Comparison of ENCODE assay signal across 9 mouse cellular contexts in genomic region chr11:117685461-117685860, GRCm38 (mm10). TPM values are rescaled to one million over a fixed set of nuclear protein-coding genes. Genes with fewer than 3 reads are reported as not detected.
DNase-seq lines count a peak whose midpoint lies in the region; TF ChIP-seq lines count a peak whose summit lies in the region.
"Had no signal": no experiment of that assay in that cellular context is flagged by ENCODE, and none has a peak within 500 bp of the region (broad histone marks: within the 10 kb centered on the region; RNA-seq: fewer than 3 reads in every experiment).

No protein-coding gene starts in this region.

- TF ChIP-seq EP300 in heart, adult 2 months (IDR thresholded peaks at IDR 0.05; ENCODE audit: insufficient read depth, low read depth, low read length): no peak

- TF ChIP-seq POLR2A in heart, adult 2 months (IDR thresholded peaks at IDR 0.05; ENCODE audit: insufficient read depth, low read depth, low read length): no peak

- no peak for TF ChIP-seq CTCF in heart, adult 2 months (IDR thresholded peaks at IDR 0.05)

- intact Hi-C loops in gastrocnemius, postnatal 14 days (cut with DNase I; ENCODE audit: low total_unique reads): no loop called here
- intact Hi-C loops in heart, postnatal 25 days (cut with DNase I): no loop called here
- intact Hi-C loops in heart, adult 2 months (cut with DNase I): no loop called here

- H3K4me1 ChIP-seq in heart, adult 2 months (ENCODE audit: control insufficient read depth, insufficient read depth, low read length): peaks cover 16% of the 10 kb centered on the region

- H3K27ac ChIP-seq in heart, adult 2 months: no peak overlapping the region; the same call in 1 of the 2 replicates
- H3K27ac ChIP-seq: embryonic facial prominence, embryonic 15.5 days had no signal

- H3K79me2 ChIP-seq in heart, adult 2 months (replicated peaks; ENCODE audit: control insufficient read depth, insufficient read depth, low read length): peaks cover 9% of the 10 kb centered on the region; the same call in 1 of the 2 replicates

- peak; percentile 22 for DNase-seq in layer of hippocampus, adult 11-12 months (ENCODE audit: low spot score)
- no peak for DNase-seq in layer of hippocampus, postnatal 10 days (ENCODE audit: low spot score in 2 of 2)
- DNase-seq in CD4-positive helper T cell, adult 2 months (ENCODE audit: low read depth, low spot score): peak; percentile 34
- peak; percentile 47 for DNase-seq in gastrocnemius, postnatal 14 days
- DNase-seq in kidney, postnatal 36 days: peak; percentile 55 to 82
- no peak for DNase-seq in retina, postnatal 1 day
- no peak for DNase-seq in heart, postnatal 25 days (ENCODE audit: low spot score)
- DNase-seq in heart, adult 2 months: no peak

- H3K36me3 ChIP-seq in heart, adult 2 months (ENCODE audit: control insufficient read depth, insufficient read depth, low read length): peaks cover 9% of the 10 kb centered on the region; the same call in 1 of the 2 replicates
- H3K36me3 ChIP-seq: embryonic facial prominence, embryonic 15.5 days had no signal

- no peaks in the 10 kb centered on the region for H3K27me3 ChIP-seq in heart, adult 2 months (ENCODE audit: control insufficient read depth, insufficient read depth, low read length)
- H3K27me3 ChIP-seq: embryonic facial prominence, embryonic 15.5 days had no signal

- no peak overlapping the region for H3K9ac ChIP-seq in heart, adult 2 months (ENCODE audit: low read depth, low read length)
- H3K9ac ChIP-seq: embryonic facial prominence, embryonic 15.5 days had no signal

- 29% methylated on average over 3 of the region's 3 CpGs for WGBS in heart, adult 2 months

- no peak overlapping the region for H3K4me3 ChIP-seq in heart, adult 2 months
- H3K4me3 ChIP-seq: embryonic facial prominence, embryonic 15.5 days had no signal

RNA-seq across cellular contexts. Expression of gene Tnrc6c, which starts 31.4 kb away (rescaled TPM):
- 10 to 100 TPM; 70.1 to 70.4 TPM for total RNA-seq in layer of hippocampus, postnatal 10 days (2021)
- total RNA-seq in gastrocnemius, postnatal 14 days (2021): 10 to 100 TPM; 16.5 to 18.1 TPM
- total RNA-seq in heart, postnatal 25 days (2021): 10 to 100 TPM; 25.7 to 33.4 TPM
- total RNA-seq in heart, adult 2 months (2021): 10 to 100 TPM; 28.5 to 30.3 TPM
- 17.7 and 27.3 TPM in 2 replicates for polyA plus RNA-seq in heart, adult 2 months (2012; rRNA removed)

Comparison
In these comparisons a context has a peak if more than half of its experiments do, and no peak if none do; other contexts are left out.
1. DNase-seq: peak in layer of hippocampus, adult 11-12 months (single experiment), CD4-positive helper T cell, adult 2 months (single experiment), gastrocnemius, postnatal 14 days (single experiment) and kidney, postnatal 36 days (2 of 2); none in layer of hippocampus, postnatal 10 days (0 of 2), retina, postnatal 1 day (single experiment), heart, postnatal 25 days (single experiment) and heart, adult 2 months (0 of 2).